Mouse (Mus musculus): Measurements from ENCODE around the gene Wdr44. TPM values are rescaled to one million over a fixed set of nuclear protein-coding genes. Genes with fewer than 3 reads are reported as not detected.
A peak's percentile ranks its signal among the peaks of the same experiment; 100 is the strongest.
"Not testable (repeated sequence)": the region's sequence is repeated elsewhere in the genome, so short reads cannot be mapped to it uniquely, and the experiment has no call there.

Gene Wdr44
- total RNA-seq (2017) = 41.3 and 48.8 TPM in 2 replicates

DNA sequence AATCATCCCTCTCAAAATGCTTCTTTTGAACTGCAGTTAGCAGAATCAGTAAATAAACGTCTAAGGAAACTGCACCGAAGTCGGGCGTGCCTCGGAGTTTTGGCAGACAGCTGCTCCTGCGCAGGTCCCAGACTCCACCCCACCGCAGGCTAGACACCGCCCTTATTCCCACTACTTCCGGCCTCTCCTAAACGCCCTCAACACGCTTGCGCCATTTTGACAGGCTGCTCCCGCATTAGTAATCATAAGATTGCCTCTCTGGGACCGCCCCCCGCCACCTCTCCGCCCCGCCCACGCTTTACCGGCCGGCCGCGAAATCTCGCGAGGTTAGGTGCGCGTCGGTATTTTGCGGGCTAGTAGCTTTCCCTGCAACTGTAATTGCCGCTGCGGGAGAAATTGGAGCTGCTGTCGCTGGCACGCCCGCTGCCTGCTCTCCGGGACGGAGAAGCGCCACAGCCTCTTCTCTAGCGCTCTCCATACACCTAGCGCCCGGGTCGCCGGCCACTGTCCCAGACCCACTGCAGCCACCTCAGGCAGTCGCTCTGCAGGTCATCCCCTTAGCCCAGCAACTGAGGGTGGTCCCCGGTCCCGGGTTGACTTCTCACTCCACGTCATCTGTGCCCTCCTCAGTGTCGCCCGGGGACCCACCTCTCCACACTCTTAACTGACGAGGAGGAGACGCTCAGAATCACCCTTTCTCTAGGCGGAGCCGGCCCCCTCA lies at the start of gene Wdr44:
Wdr44 (plus strand) TSS at position 330 of the 721 bp plus-strand sequence.
- peak; percentile 97 for ATAC-seq (ENCODE audit: extremely low read depth, insufficient number of reproducible peaks, low FRiP score, poor library complexity, severe bottlenecking)

DNA sequence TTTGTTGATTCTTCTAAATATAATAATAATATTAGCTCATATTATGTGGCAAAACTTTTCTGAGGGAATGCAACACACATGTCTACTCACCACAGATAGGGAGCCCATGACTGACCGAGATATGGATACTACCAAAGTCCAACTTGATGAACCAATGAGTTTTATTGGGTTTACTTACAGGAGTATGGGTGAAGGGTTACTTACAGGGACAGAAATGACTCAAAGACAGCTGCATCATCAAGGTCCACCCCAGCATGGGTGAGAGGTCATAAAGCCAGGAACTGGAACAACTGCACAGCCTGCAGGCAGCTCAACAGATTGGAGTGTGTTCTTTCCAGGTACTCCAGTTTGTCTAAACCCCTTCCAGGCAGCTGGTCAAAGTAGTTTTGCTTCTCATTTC lies 44.5 kb upstream of the Wdr44 start:
- no peak for ATAC-seq (ENCODE audit: extremely low read depth, insufficient number of reproducible peaks, low FRiP score, poor library complexity, severe bottlenecking)

DNA sequence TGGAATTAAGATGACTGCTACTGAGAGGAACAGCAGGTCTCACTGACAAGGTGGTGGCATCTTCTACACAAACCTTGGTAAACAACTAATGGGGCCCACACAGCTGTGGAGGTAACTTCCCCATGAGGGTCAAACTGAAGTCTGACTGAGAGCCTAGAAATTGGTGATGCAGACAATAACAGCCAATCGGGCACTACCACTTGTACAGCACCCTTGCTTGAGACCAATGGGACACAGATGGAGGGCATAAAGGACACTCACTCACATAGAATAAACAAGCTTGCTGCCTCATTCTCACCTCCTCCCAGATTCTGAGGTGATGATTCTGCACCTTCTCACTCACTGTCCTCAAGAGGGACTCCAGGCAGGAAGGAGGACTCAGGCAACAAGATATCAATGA lies 30.6 kb upstream of the Wdr44 start:
- peak; percentile 100 for ATAC-seq (ENCODE audit: extremely low read depth, insufficient number of reproducible peaks, low FRiP score, poor library complexity, severe bottlenecking)

DNA sequence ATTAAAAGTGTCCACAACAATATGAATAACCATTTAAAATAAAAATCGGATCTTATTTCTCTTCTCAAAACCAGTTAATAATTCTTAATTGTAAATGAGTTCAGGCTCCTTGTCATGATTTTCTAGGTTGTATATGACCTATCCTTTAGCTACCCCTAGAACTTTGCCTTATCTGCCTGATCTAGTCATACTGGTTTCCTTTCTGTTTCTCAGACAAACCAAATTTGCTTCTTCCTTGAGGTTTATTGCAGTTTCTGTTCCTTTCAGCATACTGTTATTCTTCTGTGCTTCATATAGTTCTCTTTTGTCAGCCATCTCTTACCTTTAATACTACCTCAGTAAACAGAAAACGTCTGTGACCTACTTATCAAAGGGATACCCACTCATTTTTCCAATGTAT lies 19.7 kb upstream of the Wdr44 start:
- no peak for ATAC-seq (ENCODE audit: extremely low read depth, insufficient number of reproducible peaks, low FRiP score, poor library complexity, severe bottlenecking)

DNA sequence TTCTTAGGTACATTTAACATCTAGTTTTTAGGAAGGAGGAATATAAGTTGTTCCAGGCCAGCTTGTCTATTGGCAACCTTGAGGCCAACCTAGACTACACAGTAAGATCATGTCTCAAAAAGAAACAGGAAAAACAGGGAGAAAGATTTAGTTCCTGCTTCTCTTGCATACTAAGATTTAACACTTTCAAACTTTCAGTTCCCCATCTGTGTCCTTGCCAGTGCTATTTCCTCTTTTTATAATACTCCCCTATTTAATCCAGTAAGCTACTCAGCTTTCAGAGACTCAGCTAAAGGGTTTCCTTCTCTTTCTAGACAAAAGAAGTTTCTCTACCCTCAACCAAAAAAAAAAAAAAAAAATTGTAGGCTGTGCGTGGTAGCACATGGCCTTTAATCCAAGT lies 17.4 kb upstream of the Wdr44 start:
- peak; percentile 82 for ATAC-seq (ENCODE audit: extremely low read depth, insufficient number of reproducible peaks, low FRiP score, poor library complexity, severe bottlenecking)

DNA sequence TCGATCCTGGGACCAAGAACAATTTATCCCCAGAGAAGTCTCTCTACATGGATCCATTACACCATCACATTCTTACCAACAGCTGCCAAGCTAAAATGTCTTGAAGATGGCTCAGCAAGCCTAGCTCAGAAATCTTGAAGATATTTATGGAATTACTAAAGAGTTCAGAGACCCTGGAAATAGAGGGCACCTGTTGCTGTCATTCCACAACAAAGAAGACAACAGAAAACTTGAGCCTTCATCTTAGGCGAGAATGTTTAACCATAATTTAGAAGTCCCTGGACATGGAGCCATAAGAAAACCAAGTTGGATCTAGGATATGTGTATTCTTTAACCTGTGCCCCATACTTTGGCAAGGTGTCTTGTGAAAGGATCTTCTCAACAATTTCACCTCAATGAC lies 16.3 kb upstream of the Wdr44 start:
- ATAC-seq (ENCODE audit: extremely low read depth, insufficient number of reproducible peaks, low FRiP score, poor library complexity, severe bottlenecking) = no peak

DNA sequence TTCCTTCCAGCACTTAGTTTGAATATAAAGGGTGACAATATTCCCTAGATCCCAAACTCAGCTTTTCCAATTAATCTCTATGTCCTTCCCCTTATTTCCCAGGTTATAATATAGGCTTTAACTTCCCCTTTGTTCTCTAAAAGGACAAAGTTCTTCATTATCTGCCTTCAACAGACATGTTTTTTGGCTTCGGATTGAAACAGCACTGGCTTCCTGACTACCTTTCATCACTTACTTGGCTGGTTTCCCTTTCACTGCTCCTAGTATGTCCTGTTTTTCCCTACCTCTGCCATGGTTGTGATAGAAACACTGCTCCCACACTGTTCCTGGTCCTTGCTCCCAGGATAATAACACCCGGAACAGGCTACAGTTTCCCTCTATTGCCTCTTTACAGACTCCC lies 15.3 kb upstream of the Wdr44 start:
- no peak for ATAC-seq (ENCODE audit: extremely low read depth, insufficient number of reproducible peaks, low FRiP score, poor library complexity, severe bottlenecking)

DNA sequence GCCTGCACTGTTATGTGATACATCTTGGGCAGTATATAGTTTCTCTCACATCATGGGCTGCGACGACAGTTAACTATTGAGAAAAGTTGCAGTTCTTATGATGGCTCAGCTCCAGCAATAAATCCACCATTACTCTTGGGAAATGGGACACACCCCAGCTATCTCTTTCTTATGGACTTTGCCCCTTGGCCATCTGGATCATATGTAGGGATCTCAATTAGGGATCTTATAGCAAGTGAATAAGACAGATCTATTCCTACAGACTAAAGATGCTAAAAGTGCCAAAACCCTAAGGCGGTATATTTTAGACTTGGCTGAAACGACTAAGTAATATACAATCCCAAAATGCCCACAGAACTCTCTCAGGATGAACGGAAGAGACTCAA lies 522 bp upstream of the Wdr44 start:
- no peak for ATAC-seq (ENCODE audit: extremely low read depth, insufficient number of reproducible peaks, low FRiP score, poor library complexity, severe bottlenecking)

DNA sequence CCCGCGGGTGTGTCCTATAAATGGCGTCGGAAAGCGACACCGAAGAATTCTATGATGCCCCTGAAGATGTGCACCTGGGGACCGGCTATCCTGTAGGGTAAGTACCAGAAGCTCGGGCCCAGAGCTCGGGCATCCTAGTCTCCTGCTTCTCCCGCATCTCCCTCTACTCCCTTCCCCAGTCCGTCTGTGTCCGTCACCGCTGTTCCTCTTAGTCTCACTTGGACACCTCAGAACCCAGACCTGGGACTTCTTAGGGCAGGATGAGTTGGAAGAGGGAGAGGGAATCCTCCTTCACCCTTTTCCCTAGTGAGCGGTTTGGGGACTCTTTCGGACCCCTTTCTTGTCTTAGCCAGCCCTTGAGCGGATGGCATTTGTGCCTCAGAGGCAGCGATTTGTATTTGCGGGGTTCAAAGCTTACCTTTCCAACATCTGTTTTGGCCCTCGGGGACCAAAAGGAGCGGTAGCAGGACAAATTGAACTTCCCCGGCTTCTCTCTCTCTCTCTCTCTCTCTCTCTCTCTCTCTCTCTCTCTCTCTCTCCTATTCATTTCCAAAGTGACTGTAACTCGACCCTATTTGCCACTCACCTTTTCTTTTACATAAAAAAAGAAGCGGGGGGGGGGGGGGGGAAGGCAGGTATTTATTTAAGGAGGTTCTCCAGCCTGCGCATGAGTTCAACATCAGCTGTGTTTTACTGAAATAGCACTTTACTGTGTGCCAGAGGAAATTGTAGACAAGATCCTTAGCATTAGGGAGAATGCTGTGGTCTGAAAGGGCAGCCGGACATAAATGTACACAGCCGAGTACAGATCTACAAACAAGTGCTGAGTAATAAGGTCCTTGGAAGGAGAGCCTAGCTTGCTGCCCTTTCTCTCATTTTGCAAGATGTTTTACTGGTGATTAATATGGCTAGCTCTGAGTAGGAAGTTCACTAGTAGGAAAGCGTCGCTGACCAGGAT lies 871 bp downstream of the Wdr44 start:
- peak; percentile 18; the same call in 1 of the 2 replicates for ATAC-seq (ENCODE audit: extremely low read depth, insufficient number of reproducible peaks, low FRiP score, poor library complexity, severe bottlenecking)

DNA sequence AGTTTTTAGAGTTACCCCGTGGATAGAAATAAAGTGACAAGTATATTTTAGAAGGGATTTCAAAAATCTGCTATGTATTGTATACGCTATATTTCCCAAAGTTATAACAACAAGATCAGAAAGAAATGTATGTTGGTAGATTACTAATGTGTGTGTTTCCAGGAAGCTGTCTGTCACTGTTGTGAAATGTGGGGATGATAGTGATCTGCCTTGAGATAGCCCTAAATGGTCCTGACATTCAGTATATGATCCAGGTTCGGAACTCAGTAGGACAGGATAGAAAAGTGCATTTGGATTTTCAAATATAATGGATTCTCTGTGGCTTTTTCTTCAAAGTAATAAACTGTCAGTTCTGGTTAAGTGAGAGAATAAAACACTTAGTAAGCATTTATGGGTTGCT lies 1.7 kb downstream of the Wdr44 start:
- ATAC-seq (ENCODE audit: extremely low read depth, insufficient number of reproducible peaks, low FRiP score, poor library complexity, severe bottlenecking) = no peak

DNA sequence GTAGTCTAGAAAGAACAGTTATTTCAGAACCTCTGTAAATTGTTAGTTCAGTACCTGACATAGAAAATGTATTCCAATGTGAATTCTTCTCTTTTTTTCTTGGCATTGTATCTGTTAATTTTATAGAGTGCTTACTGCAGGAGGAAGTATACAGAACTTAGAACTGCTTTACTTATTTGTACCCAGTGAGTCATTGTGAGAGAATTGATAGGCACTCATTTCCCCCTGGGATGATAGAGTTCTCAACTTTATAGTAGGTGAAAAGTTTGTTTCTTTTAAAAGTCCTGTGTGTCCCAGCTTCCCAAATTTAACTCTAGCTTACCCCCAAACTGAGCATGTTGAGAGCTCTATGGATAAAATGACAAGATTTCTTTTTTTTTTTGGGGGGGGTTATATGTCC lies 2.3 kb downstream of the Wdr44 start:
- ATAC-seq (ENCODE audit: extremely low read depth, insufficient number of reproducible peaks, low FRiP score, poor library complexity, severe bottlenecking) = no peak

DNA sequence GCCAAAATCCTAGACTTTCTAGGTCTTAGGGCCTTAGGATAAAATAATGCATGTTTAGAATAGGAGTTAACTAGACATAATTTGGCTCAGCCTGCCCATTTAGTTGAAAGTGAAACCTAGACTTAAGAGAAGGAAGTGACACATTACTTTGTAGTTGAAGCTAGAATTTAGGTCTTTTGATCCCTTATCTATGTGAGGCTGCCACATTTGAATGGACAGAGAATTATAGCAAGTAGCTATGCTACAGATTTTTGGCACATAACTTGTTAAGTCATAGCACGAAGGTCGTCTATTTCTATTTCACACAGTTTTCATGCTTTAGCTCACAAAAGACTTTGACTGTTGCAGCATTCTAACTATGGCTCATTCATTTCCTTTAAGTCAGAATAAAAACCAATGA lies 4.5 kb downstream of the Wdr44 start:
- ATAC-seq (ENCODE audit: extremely low read depth, insufficient number of reproducible peaks, low FRiP score, poor library complexity, severe bottlenecking) = no peak

DNA sequence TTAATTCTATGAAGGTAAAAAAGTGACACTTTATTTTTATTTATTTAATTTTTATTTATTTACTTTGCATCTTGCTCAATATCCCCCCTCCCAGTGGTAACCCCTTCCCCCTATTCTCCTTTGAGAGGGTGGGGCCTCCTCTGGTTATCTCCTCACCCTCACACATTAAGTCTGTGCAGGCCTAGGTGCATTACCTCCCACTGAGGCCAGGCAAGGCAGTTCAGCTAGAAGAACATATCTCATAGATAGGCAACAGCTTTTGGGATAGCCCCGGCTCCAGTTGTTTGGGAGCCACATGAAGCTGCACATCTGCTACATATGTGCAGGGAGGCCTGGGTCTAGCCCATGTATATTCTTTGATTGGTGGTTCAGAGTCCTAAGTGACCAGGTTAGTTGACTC lies 6.2 kb downstream of the Wdr44 start:
- no peak for ATAC-seq (ENCODE audit: extremely low read depth, insufficient number of reproducible peaks, low FRiP score, poor library complexity, severe bottlenecking)

DNA sequence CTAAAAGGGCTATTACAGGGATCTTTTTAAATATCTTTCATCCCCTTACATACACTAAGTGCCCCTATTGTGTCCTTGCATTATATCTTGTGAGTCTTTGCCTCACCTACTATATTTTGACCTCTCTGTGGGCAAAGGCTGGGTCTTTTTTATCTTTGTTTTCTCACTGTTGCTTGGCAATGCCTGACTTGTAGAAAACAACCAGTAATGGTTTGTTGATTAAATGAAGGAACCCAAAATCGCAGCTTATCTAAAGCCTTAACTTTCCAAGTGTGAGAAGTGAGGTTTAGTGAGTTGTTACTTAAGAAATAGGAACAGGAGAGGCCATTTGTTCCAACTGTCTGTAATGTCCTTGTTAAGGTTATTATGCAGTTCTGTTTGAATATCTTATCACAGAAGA lies 24.4 kb downstream of the Wdr44 start:
- ATAC-seq (ENCODE audit: extremely low read depth, insufficient number of reproducible peaks, low FRiP score, poor library complexity, severe bottlenecking) = no peak

DNA sequence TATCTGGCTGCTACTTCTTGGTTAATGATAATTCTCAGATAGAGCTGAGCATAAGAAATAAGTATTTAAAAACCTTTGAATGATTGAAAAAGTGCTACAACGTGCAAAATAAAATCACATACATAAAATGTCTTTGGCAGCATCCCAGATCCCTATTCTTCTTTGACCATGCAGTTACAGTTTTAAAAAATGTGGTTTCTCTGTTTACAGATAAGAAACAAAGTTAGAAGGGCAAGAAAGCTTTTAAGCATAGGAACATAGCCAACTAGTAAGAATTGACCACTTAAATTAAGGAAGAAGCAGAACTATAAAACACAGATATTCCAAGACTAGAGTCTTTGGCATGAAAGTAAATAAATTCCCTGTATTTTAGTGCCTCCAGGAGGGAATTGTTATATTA lies 34.6 kb downstream of the Wdr44 start:
- no peak for ATAC-seq (ENCODE audit: extremely low read depth, insufficient number of reproducible peaks, low FRiP score, poor library complexity, severe bottlenecking)

DNA sequence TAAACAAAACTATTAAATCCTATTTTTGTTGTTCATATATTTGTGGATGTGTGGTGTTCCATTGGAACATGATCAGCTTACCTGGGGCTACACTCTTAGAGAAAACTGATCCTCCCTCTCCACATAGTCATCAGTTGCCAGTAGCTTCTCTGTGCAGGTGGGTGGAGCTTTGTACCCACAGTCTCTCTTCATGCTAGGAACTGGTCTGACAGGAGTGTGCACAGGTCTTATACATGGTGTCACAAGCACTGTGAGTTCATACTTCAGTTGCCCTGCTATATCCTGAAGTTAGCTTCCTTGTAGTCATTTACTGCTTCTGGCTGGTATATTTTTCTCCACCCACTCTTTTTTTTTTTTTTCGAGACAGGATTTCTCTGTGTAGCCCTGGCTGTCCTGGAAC lies 61.8 kb downstream of the Wdr44 start:
- no peak for ATAC-seq (ENCODE audit: extremely low read depth, insufficient number of reproducible peaks, low FRiP score, poor library complexity, severe bottlenecking)

DNA sequence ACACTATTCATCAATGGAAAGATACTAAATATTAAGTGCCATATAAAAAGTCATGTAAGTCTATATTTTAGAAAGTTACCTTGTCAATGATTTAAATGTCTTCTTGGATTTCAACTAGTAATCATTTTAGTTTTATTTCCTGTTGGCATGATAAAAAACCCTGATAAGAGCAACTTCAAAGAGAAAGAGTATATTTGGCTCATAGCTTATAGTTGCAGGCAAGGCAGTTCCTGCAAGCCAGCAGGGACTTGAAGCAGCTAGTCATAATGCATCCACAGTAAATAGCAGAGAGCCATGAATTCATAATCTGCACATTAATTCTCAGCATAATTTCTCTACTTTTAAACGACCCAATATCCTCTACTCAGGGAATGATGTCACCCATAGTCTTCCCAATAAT lies 75.0 kb downstream of the Wdr44 start:
- ATAC-seq (ENCODE audit: extremely low read depth, insufficient number of reproducible peaks, low FRiP score, poor library complexity, severe bottlenecking) = no peak

DNA sequence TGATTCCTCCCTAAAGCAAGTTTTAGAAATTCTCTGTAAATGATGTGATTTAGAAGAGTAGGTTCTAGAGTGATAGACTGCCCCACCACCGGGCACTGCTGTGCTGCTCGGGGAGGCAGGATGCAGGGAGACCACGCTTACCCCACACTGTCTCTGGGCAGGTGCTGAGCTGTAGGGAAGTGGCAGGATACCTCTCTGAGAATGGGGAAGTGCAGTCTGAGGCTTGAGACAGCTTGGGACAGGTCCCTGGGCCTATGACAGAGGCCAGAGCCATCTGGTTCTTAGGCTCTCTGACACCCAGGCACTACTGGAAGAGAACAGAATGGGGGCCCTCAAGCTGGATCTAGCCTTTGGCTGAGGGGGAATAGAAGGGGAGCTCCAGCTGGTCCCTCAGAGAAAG lies 114.3 kb downstream of the Wdr44 start:
- ATAC-seq (ENCODE audit: extremely low read depth, insufficient number of reproducible peaks, low FRiP score, poor library complexity, severe bottlenecking) = no peak

DNA sequence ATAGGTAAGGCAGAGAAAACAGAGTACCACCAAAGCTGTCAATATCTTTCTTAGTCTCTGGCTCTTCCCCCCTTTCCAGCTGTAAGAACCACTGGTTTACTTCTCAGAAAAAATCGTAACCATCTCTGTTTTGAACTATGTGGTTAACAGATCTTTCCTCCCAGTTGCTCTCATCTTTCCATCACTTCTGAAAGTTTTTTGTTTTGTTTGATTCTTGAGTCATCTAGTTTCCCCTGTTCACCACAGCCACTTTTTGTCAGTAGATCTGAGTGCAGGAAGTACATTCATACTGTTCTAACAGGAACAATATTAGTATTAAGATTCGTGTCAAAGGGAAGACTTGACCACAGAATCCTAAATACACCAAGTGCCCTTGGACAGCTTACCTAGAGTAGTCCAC lies 117.5 kb downstream of the Wdr44 start:
- ATAC-seq (ENCODE audit: extremely low read depth, insufficient number of reproducible peaks, low FRiP score, poor library complexity, severe bottlenecking) = no peak

DNA sequence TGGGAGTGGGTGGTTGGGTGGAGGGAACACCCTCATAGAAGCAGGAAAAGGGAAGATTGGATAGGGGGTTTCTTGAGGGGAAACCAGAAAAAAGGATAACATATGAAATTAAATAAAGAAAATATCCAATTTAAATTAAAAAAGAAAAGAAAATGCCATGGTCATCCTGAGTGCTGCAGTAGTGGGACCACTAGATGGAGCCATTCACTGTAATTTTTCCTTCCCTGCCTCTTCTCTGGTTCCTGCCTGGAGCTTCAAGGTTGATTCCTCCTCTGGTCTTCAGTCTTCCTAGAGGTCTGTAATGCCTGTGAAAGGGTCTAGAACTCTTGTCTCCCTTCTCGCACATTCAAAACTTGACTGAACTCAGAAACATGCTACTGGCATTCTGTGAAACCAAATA lies 120.4 kb downstream of the Wdr44 start:
- ATAC-seq (ENCODE audit: extremely low read depth, insufficient number of reproducible peaks, low FRiP score, poor library complexity, severe bottlenecking) = not testable (repeated sequence)

All from neutrophil, adult 5-6 weeks (primary cell).